27 mouse cellular contexts compared by ENCODE assay signal in genomic region chr8:3507979-3508754, GRCm38 (mm10). TPM values are rescaled to one million over a fixed set of nuclear protein-coding genes. Genes with fewer than 3 reads are reported as not detected.
A peak's percentile ranks its signal among the peaks of the same experiment; 100 is the strongest.
DNase-seq lines count a peak whose midpoint lies in the region; ATAC-seq and TF ChIP-seq lines count a peak whose summit lies in the region.
"Had no signal": no experiment of that assay in that cellular context is flagged by ENCODE, and none has a peak within 500 bp of the region (broad histone marks: within the 10 kb centered on the region; RNA-seq: fewer than 3 reads in every experiment).

No protein-coding gene starts in this region.

- H3K9me3 ChIP-seq in stomach, embryonic 15.5 days: no peaks in the 10 kb centered on the region
- no peaks in the 10 kb centered on the region for H3K9me3 ChIP-seq in stomach, postnatal 0 days (ENCODE audit: control insufficient read depth, low read length)
- H3K9me3 ChIP-seq in liver, postnatal 0 days (ENCODE audit: low read length): no peaks in the 10 kb centered on the region
- H3K9me3 ChIP-seq: forebrain, embryonic 13.5 days; kidney, embryonic 15.5 days; limb, embryonic 12.5 days; midbrain, embryonic 13.5 days had no signal

- H3K27ac ChIP-seq in kidney, adult 2 months (ENCODE audit: insufficient read depth, low read depth, low read length): no peak overlapping the region
- no peak overlapping the region for H3K27ac ChIP-seq in stomach, embryonic 15.5 days
- no peak overlapping the region for H3K27ac ChIP-seq in stomach, postnatal 0 days (replicated peaks)
- H3K27ac ChIP-seq in liver, postnatal 0 days (ENCODE audit: low read depth): no peak overlapping the region
- no peak overlapping the region for H3K27ac ChIP-seq in gastrocnemius, adult 2 months
- H3K27ac ChIP-seq: forebrain, embryonic 13.5 days; hindbrain, postnatal 0 days; kidney, embryonic 15.5 days; limb, embryonic 12.5 days; midbrain, embryonic 13.5 days had no signal

- no peak for TF ChIP-seq CTCF in kidney, adult 2 months (conservative IDR thresholded peaks at IDR 0.05; ENCODE audit: insufficient read depth, insufficient read length, low read depth, low read length)
- no peak for TF ChIP-seq CTCF in stomach, postnatal 0 days (IDR thresholded peaks at IDR 0.05; ENCODE audit: low read depth)
- TF ChIP-seq CTCF in liver, postnatal 0 days (IDR thresholded peaks at IDR 0.05; ENCODE audit: low read depth): no peak
- no peak for TF ChIP-seq CTCF in gastrocnemius, adult 2 months (IDR thresholded peaks at IDR 0.05)

- peak; percentile 36; the same call in 1 of the 2 replicates for ATAC-seq in stomach, embryonic 15.5 days (ENCODE audit: insufficient read depth, low FRiP score, low read depth)
- no peak for ATAC-seq in stomach, postnatal 0 days (ENCODE audit: low FRiP score, low TSS enrichment)
- ATAC-seq in liver, postnatal 0 days: peak; percentile 71
- ATAC-seq: CD4-positive, CD25-positive, alpha-beta regulatory T cell, adult 4 months; forebrain, embryonic 13.5 days; hindbrain, postnatal 0 days; midbrain, embryonic 13.5 days had no signal

- DNase-seq in kidney, adult 2 months: peak; percentile 43
- DNase-seq in kidney, postnatal 4 days: no peak
- DNase-seq in stomach, postnatal 0 days (ENCODE audit: low spot score): no peak
- DNase-seq in liver, postnatal 0 days: no peak
- no peak for DNase-seq in gastrocnemius, postnatal 36 days
- no peak for DNase-seq in gastrocnemius, adult 2 months
- DNase-seq: adrenal gland, postnatal 14 days; cerebellum, adult 2 months; cerebellum, postnatal 36 days; heart, adult 11 months; lung, adult 2 months; lung, postnatal 36 days; right cerebral cortex, postnatal 14 days; spleen, adult 18-20 months; thymus, postnatal 4 days had no signal

- no peaks in the 10 kb centered on the region for H3K36me3 ChIP-seq in kidney, adult 2 months (ENCODE audit: control insufficient read depth, insufficient read depth, low read length)
- H3K36me3 ChIP-seq in stomach, embryonic 15.5 days: peaks cover 26% of the 10 kb centered on the region
- H3K36me3 ChIP-seq in stomach, postnatal 0 days (ENCODE audit: control insufficient read depth, insufficient read depth, low read length): peaks cover 12% of the 10 kb centered on the region; the same call in 1 of the 2 replicates
- H3K36me3 ChIP-seq in liver, postnatal 0 days (replicated peaks; ENCODE audit: insufficient read depth, low read length): peaks cover 34% of the 10 kb centered on the region

- no peak overlapping the region for H3K4me2 ChIP-seq in stomach, embryonic 15.5 days
- no peak overlapping the region for H3K4me2 ChIP-seq in stomach, postnatal 0 days (replicated peaks; ENCODE audit: low read depth)
- H3K4me2 ChIP-seq in liver, postnatal 0 days (ENCODE audit: low read depth, low read length): no peak overlapping the region
- H3K4me2 ChIP-seq: forebrain, embryonic 13.5 days; heart, embryonic 11.5 days; kidney, embryonic 15.5 days; limb, embryonic 12.5 days; midbrain, embryonic 13.5 days had no signal

- H3K27me3 ChIP-seq in kidney, adult 2 months (replicated peaks; ENCODE audit: control insufficient read depth, insufficient read depth, low read length): no peaks in the 10 kb centered on the region
- no peaks in the 10 kb centered on the region for H3K27me3 ChIP-seq in stomach, embryonic 15.5 days (replicated peaks)
- no peaks in the 10 kb centered on the region for H3K27me3 ChIP-seq in stomach, postnatal 0 days (ENCODE audit: control insufficient read depth, insufficient read depth, low read length)
- no peaks in the 10 kb centered on the region for H3K27me3 ChIP-seq in liver, postnatal 0 days (ENCODE audit: insufficient read depth, low read length)
- H3K27me3 ChIP-seq: forebrain, embryonic 13.5 days; kidney, embryonic 15.5 days; limb, embryonic 12.5 days; megakaryocyte, embryonic 14.5 days; midbrain, embryonic 13.5 days had no signal

- no peak overlapping the region for H3K9ac ChIP-seq in stomach, embryonic 15.5 days
- no peak overlapping the region for H3K9ac ChIP-seq in stomach, postnatal 0 days (ENCODE audit: low read length)
- H3K9ac ChIP-seq in liver, postnatal 0 days (replicated peaks): no peak overlapping the region
- H3K9ac ChIP-seq: forebrain, embryonic 13.5 days; kidney, embryonic 15.5 days; limb, embryonic 12.5 days; midbrain, embryonic 13.5 days had no signal

- intact Hi-C loops in gastrocnemius, postnatal 36 days (cut with DNase I): no loop called here
- intact Hi-C loops in gastrocnemius, adult 2 months (cut with DNase I): no loop called here

- H3K4me3 ChIP-seq in kidney, adult 2 months (ENCODE audit: insufficient read depth, low read depth, low read length): no peak overlapping the region
- H3K4me3 ChIP-seq in stomach, embryonic 15.5 days (replicated peaks): no peak overlapping the region
- no peak overlapping the region for H3K4me3 ChIP-seq in stomach, postnatal 0 days (ENCODE audit: low read depth, low read length)
- no peak overlapping the region for H3K4me3 ChIP-seq in liver, postnatal 0 days (ENCODE audit: low read depth, low read length)
- H3K4me3 ChIP-seq in gastrocnemius, adult 2 months: no peak overlapping the region
- H3K4me3 ChIP-seq: forebrain, embryonic 13.5 days; kidney, embryonic 15.5 days; limb, embryonic 12.5 days; megakaryocyte, embryonic 14.5 days; midbrain, embryonic 13.5 days had no signal

- WGBS in kidney, adult 2 months: 82% methylated on average over 6 of the region's 6 CpGs
- WGBS in stomach, embryonic 15.5 days: 79% methylated on average over 6 of the region's 6 CpGs
- WGBS in stomach, postnatal 0 days: 88% methylated on average over 6 of the region's 6 CpGs
- 72% methylated on average over 6 of the region's 6 CpGs for WGBS in liver, postnatal 0 days (ENCODE audit: insufficient replicate concordance)

- no peak for TF ChIP-seq POLR2A in kidney, adult 2 months (IDR thresholded peaks at IDR 0.05; ENCODE audit: low read depth, low read length)

- TF ChIP-seq EP300 in stomach, postnatal 0 days (optimal IDR thresholded peaks at IDR 0.05): no peak
- no peak for TF ChIP-seq EP300 in liver, postnatal 0 days (IDR thresholded peaks at IDR 0.05; ENCODE audit: low read depth)

- no peaks in the 10 kb centered on the region for H3K4me1 ChIP-seq in kidney, adult 2 months (ENCODE audit: control insufficient read depth, insufficient read depth, low read length)
- no peaks in the 10 kb centered on the region for H3K4me1 ChIP-seq in stomach, embryonic 15.5 days
- H3K4me1 ChIP-seq in stomach, postnatal 0 days (replicated peaks; ENCODE audit: control insufficient read depth, insufficient read depth): no peaks in the 10 kb centered on the region
- H3K4me1 ChIP-seq in liver, postnatal 0 days (ENCODE audit: insufficient read depth): no peaks in the 10 kb centered on the region; the same call in 1 of the 2 replicates
- H3K4me1 ChIP-seq: forebrain, embryonic 13.5 days; kidney, embryonic 15.5 days; limb, embryonic 12.5 days; midbrain, embryonic 13.5 days had no signal

RNA-seq across cellular contexts. Expression of gene Pnpla6, which starts 7.0 kb away (rescaled TPM):
- polyA plus RNA-seq in kidney, adult 2 months (2012; rRNA removed): 53.3 and 70.7 TPM in 2 replicates
- 27.9 and 35.5 TPM in 2 replicates for polyA plus RNA-seq in stomach, embryonic 15.5 days (2015; fragmentation: Nextera tagmentation; extraction: Ambion mirVana)
- 15.4 and 16.0 TPM in 2 replicates for polyA plus RNA-seq in stomach, postnatal 0 days (2015; fragmentation: Nextera tagmentation; extraction: Ambion mirVana)
- 6.4 TPM in 2 replicates for polyA plus RNA-seq in liver, postnatal 0 days (2015; fragmentation: Nextera tagmentation; extraction: Ambion mirVana)
- 10 to 100 TPM in 1 of 2 experiments, 1 to 10 TPM in 1; 8.4 to 10.4 TPM for total RNA-seq in gastrocnemius, postnatal 36 days (2021)
- total RNA-seq in gastrocnemius, adult 2 months (2021): 1 to 10 TPM; 8.7 to 9.3 TPM

RNA-seq across cellular contexts. Expression of gene Mcoln1, which starts 7.9 kb away (rescaled TPM):
- 239 and 302 TPM in 2 replicates for polyA plus RNA-seq in kidney, adult 2 months (2012; rRNA removed)
- polyA plus RNA-seq in stomach, embryonic 15.5 days (2015; fragmentation: Nextera tagmentation; extraction: Ambion mirVana): 47.7 and 48.5 TPM in 2 replicates
- polyA plus RNA-seq in stomach, postnatal 0 days (2015; fragmentation: Nextera tagmentation; extraction: Ambion mirVana): 24.7 and 28.4 TPM in 2 replicates
- polyA plus RNA-seq in liver, postnatal 0 days (2015; fragmentation: Nextera tagmentation; extraction: Ambion mirVana): 19.9 and 20.6 TPM in 2 replicates
- 10 to 100 TPM; 21.3 to 23.0 TPM for total RNA-seq in gastrocnemius, postnatal 36 days (2021)
- 10 to 100 TPM; 23.5 to 24.9 TPM for total RNA-seq in gastrocnemius, adult 2 months (2021)

RNA-seq across cellular contexts. Expression of gene Zfp358, which starts 15.2 kb away (rescaled TPM):
- polyA plus RNA-seq in kidney, adult 2 months (2012; rRNA removed): 43.2 and 58.6 TPM in 2 replicates
- 34.5 and 38.6 TPM in 2 replicates for polyA plus RNA-seq in stomach, embryonic 15.5 days (2015; fragmentation: Nextera tagmentation; extraction: Ambion mirVana)
- polyA plus RNA-seq in stomach, postnatal 0 days (2015; fragmentation: Nextera tagmentation; extraction: Ambion mirVana): 19.1 and 21.3 TPM in 2 replicates
- polyA plus RNA-seq in liver, postnatal 0 days (2015; fragmentation: Nextera tagmentation; extraction: Ambion mirVana): 4.9 and 6.3 TPM in 2 replicates
- total RNA-seq in gastrocnemius, postnatal 36 days (2021): 10 to 100 TPM; 28.8 to 29.1 TPM
- 10 to 100 TPM; 30.8 to 39.3 TPM for total RNA-seq in gastrocnemius, adult 2 months (2021)

RNA-seq across cellular contexts. Expression of gene Tex45, which starts 37.5 kb away (rescaled TPM):
- polyA plus RNA-seq in kidney, adult 2 months (2012; rRNA removed): 0.05 and 0.11 TPM in 2 replicates
- polyA plus RNA-seq in stomach, embryonic 15.5 days (2015; fragmentation: Nextera tagmentation; extraction: Ambion mirVana): not detected in 2 replicates
- 0.46 and 1.1 TPM in 2 replicates for polyA plus RNA-seq in stomach, postnatal 0 days (2015; fragmentation: Nextera tagmentation; extraction: Ambion mirVana)
- polyA plus RNA-seq in liver, postnatal 0 days (2015; fragmentation: Nextera tagmentation; extraction: Ambion mirVana): not detected in 2 replicates
- total RNA-seq in gastrocnemius, postnatal 36 days (2021): under 1 TPM in 1 of 2 experiments, not detected in 1; 0.15 TPM
- total RNA-seq in gastrocnemius, adult 2 months (2021): not detected
- total RNA-seq: adrenal gland, postnatal 14 days; gastrocnemius, adult 8-10 months had no signal
- polyA plus RNA-seq: CD4-positive, CD25-positive, alpha-beta regulatory T cell, adult 4 months; heart, embryonic 11.5 days; heart, postnatal 0 days; hindbrain, embryonic 11.5 days; kidney, embryonic 15.5 days; limb, embryonic 12.5 days had no signal

RNA-seq across cellular contexts. Expression of gene Pex11g, which starts 40.7 kb away (rescaled TPM):
- polyA plus RNA-seq in kidney, adult 2 months (2012; rRNA removed): 15.1 and 15.5 TPM in 2 replicates
- 10.7 and 10.8 TPM in 2 replicates for polyA plus RNA-seq in stomach, embryonic 15.5 days (2015; fragmentation: Nextera tagmentation; extraction: Ambion mirVana)
- 11.6 and 15.4 TPM in 2 replicates for polyA plus RNA-seq in stomach, postnatal 0 days (2015; fragmentation: Nextera tagmentation; extraction: Ambion mirVana)
- polyA plus RNA-seq in liver, postnatal 0 days (2015; fragmentation: Nextera tagmentation; extraction: Ambion mirVana): 14.8 and 14.9 TPM in 2 replicates
- 1 to 10 TPM; 2.4 to 3.5 TPM for total RNA-seq in gastrocnemius, postnatal 36 days (2021)
- total RNA-seq in gastrocnemius, adult 2 months (2021): 1 to 10 TPM; 2.3 to 2.6 TPM
